Mouse (Mus musculus) heart, embryonic 16.5 days (tissue): ENCODE results near the gene Dnajb12. TPM values are rescaled to one million over a fixed set of nuclear protein-coding genes. Genes with fewer than 3 reads are reported as not detected.

Experiments used
- ATAC-seq: fragments of 200-750 bp; cut with Nextera tagmentation; replicated peaks from 2 replicates; pipeline ENCODE4 v1.8.0; 2017; ENCODE audit warnings: moderate number of reproducible peaks; ENCODE audit not compliant: insufficient read depth, low FRiP score; ENCODE audit errors: extremely low read depth
- H3K27ac ChIP-seq: fragments of 300-500 bp; sonication (generic); 2 replicates; pipeline ENCODE4 v1.5.1; 2014; ENCODE audit warnings: mild to moderate bottlenecking, low read length, control low read depth, moderate library complexity
- H3K27me3 ChIP-seq: fragments of 300-500 bp; sonication (generic); 2 replicates; pipeline ENCODE4 v1.6.1; 2014; ENCODE audit warnings: low read length, mixed read lengths; ENCODE audit not compliant: control insufficient read depth, insufficient read depth
- H3K36me3 ChIP-seq: fragments of 300-500 bp; sonication (generic); 2 replicates; pipeline ENCODE4 v1.6.1; 2014; ENCODE audit not compliant: control insufficient read depth, insufficient read depth
- H3K4me1 ChIP-seq: fragments of 300-500 bp; sonication (generic); 2 replicates; pipeline ENCODE4 v1.6.1; 2014; ENCODE audit warnings: low read length, mixed read lengths; ENCODE audit not compliant: control insufficient read depth, insufficient read depth
- H3K4me2 ChIP-seq: fragments of 300-500 bp; sonication (generic); 2 replicates; pipeline ENCODE4 v1.6.1; 2014; ENCODE audit warnings: low read depth, mild to moderate bottlenecking, control low read depth, low read length
- H3K4me3 ChIP-seq: fragments of 300-500 bp; sonication (generic); 2 replicates; pipeline ENCODE4 v1.5.1; 2014; ENCODE audit warnings: mild to moderate bottlenecking, control low read depth, low read length
- H3K9ac ChIP-seq: fragments of 300-500 bp; sonication (generic); 2 replicates; pipeline ENCODE4 v1.6.1; 2014; ENCODE audit warnings: low read length, control low read depth
- H3K9me3 ChIP-seq: fragments of 300-500 bp; sonication (generic); replicated peaks from 2 replicates; pipeline ENCODE4 v1.6.1; 2016; ENCODE audit warnings: low read length; ENCODE audit not compliant: control insufficient read depth
- WGBS: fragments of 180-500 bp; shearing (Covaris S2); extraction: QIAGEN DNeasy Blood & Tissue Kit; methylation state at CpG from one replicate; pipeline ENCODE4 v1.1.7; 2014; 5-methylcytosine and 5-hydroxymethylcytosine counted together
- polyA plus RNA-seq: library from polyadenylated mRNA; unstranded; fragments of >200 nt; fragmentation: Nextera tagmentation; extraction: Ambion mirVana; gene quantifications from 2 replicates; pipeline ENCODE4 v1.2.1, GENCODE M21; 2015

Gene Dnajb12
- polyA plus RNA-seq = 22.1 and 26.3 TPM in 2 replicates

GRCm38 (mm10) chr10:59879255-59880028 lies at the start of gene Dnajb12:
Gene Dnajb12, plus strand, starts transcription at chr10:59879556.
- Histone ChIP-seq H3K4me3 (peak within 1 kb of the TSS; percentile 70), H3K4me1 (peaks cover 10% of the 10 kb centered on the region), H3K36me3 (no peaks in the 10 kb centered on the region), H3K9ac (peak within 1 kb of the TSS; percentile 84), H3K4me2 (peak within 1 kb of the TSS; percentile 84), H3K9me3 (no peaks in the 10 kb centered on the region), H3K27me3 (no peaks in the 10 kb centered on the region), H3K27ac (peak within 1 kb of the TSS; percentile 98)
- ATAC-seq = peak; percentile 92
- under 1% methylated on average over 80 of the region's 80 CpGs for WGBS

GRCm38 (mm10) chr10:59829886-59830285 lies 49.5 kb upstream of the Dnajb12 start:
- H3K36me3 ChIP-seq = peaks cover 31% of the 10 kb centered on the region
- ATAC-seq = no peak
- no peaks in the 10 kb centered on the region for H3K27me3 ChIP-seq
- no peak overlapping the region for H3K9ac ChIP-seq
- no peak overlapping the region for H3K4me3 ChIP-seq
- no peak overlapping the region for H3K4me2 ChIP-seq
- 94% methylated on average over 6 of the region's 6 CpGs for WGBS
- H3K27ac ChIP-seq = no peak overlapping the region
- peaks cover 3% of the 10 kb centered on the region; the same call in 1 of the 2 replicates for H3K9me3 ChIP-seq
- H3K4me1 ChIP-seq = no peaks in the 10 kb centered on the region

- no peak for ATAC-seq
- H3K27ac ChIP-seq = no peak overlapping the region
- 50% methylated on average over 7 of the region's 7 CpGs for WGBS
These were observed 47.4 kb upstream of the Dnajb12 start for GRCm38 (mm10) chr10:59831950-59832349.

GRCm38 (mm10) chr10:59835301-59836155 lies 43.8 kb upstream of the Dnajb12 start:
- Histone ChIP-seq H3K9ac (no peak overlapping the region), H3K27me3 (no peaks in the 10 kb centered on the region), H3K9me3 (no peaks in the 10 kb centered on the region), H3K36me3 (peaks cover 7% of the 10 kb centered on the region; the same call in 1 of the 2 replicates), H3K4me2 (no peak overlapping the region), H3K4me3 (no peak overlapping the region), H3K27ac (no peak overlapping the region), H3K4me1 (no peaks in the 10 kb centered on the region)
- ATAC-seq = no peak
- 75% methylated on average over 14 of the region's 14 CpGs for WGBS

More at GRCm38 (mm10) chr10:59831950-59832349, 47.4 kb upstream of the Dnajb12 start:
- H3K36me3 ChIP-seq = peaks cover 31% of the 10 kb centered on the region
- no peaks in the 10 kb centered on the region for H3K27me3 ChIP-seq
- peaks cover 3% of the 10 kb centered on the region; the same call in 1 of the 2 replicates for H3K9me3 ChIP-seq
- H3K9ac ChIP-seq = no peak overlapping the region
- no peak overlapping the region for H3K4me3 ChIP-seq
- no peaks in the 10 kb centered on the region for H3K4me1 ChIP-seq
- no peak overlapping the region for H3K4me2 ChIP-seq

- Histone ChIP-seq H3K4me1 (no peaks in the 10 kb centered on the region), H3K9ac (no peak overlapping the region), H3K27me3 (no peaks in the 10 kb centered on the region), H3K9me3 (no peaks in the 10 kb centered on the region), H3K4me3 (no peak overlapping the region), H3K4me2 (no peak overlapping the region), H3K27ac (no peak overlapping the region), H3K36me3 (peaks cover 4% of the 10 kb centered on the region; the same call in 1 of the 2 replicates)
- no peak for ATAC-seq
- WGBS = 93% methylated on average over 5 of the region's 5 CpGs
These were observed 41.9 kb upstream of the Dnajb12 start for GRCm38 (mm10) chr10:59837490-59837889.

GRCm38 (mm10) chr10:59841434-59841833 lies 37.9 kb upstream of the Dnajb12 start:
- no peaks in the 10 kb centered on the region for H3K9me3 ChIP-seq
- ATAC-seq = no peak
- H3K4me3 ChIP-seq = no peak overlapping the region
- no peak overlapping the region for H3K4me2 ChIP-seq
- H3K9ac ChIP-seq = no peak overlapping the region
- H3K36me3 ChIP-seq = no peaks in the 10 kb centered on the region
- H3K27ac ChIP-seq = no peak overlapping the region
- no peaks in the 10 kb centered on the region for H3K27me3 ChIP-seq
- no peaks in the 10 kb centered on the region for H3K4me1 ChIP-seq
- WGBS = 92% methylated on average over 8 of the region's 8 CpGs

- no peak for ATAC-seq
- no peak overlapping the region for H3K4me2 ChIP-seq
- no peak overlapping the region for H3K4me3 ChIP-seq
- no peaks in the 10 kb centered on the region for H3K9me3 ChIP-seq
- no peaks in the 10 kb centered on the region for H3K27me3 ChIP-seq
- WGBS = 47% methylated on average over 5 of the region's 5 CpGs
- H3K9ac ChIP-seq = no peak overlapping the region
- no peak overlapping the region for H3K27ac ChIP-seq
- no peaks in the 10 kb centered on the region for H3K4me1 ChIP-seq
- no peaks in the 10 kb centered on the region for H3K36me3 ChIP-seq
These were observed 36.2 kb upstream of the Dnajb12 start for GRCm38 (mm10) chr10:59843125-59843524.

GRCm38 (mm10) chr10:59844686-59845085 lies 34.7 kb upstream of the Dnajb12 start:
- Histone ChIP-seq H3K27me3 (no peaks in the 10 kb centered on the region), H3K36me3 (no peaks in the 10 kb centered on the region), H3K9me3 (no peaks in the 10 kb centered on the region), H3K4me2 (no peak overlapping the region), H3K9ac (no peak overlapping the region), H3K4me1 (no peaks in the 10 kb centered on the region), H3K4me3 (no peak overlapping the region), H3K27ac (no peak overlapping the region)
- WGBS = 62% methylated on average over 9 of the region's 9 CpGs
- ATAC-seq = no peak

- Histone ChIP-seq H3K9ac (no peak overlapping the region), H3K4me3 (no peak overlapping the region), H3K27me3 (no peaks in the 10 kb centered on the region), H3K4me2 (no peak overlapping the region), H3K36me3 (no peaks in the 10 kb centered on the region), H3K9me3 (no peaks in the 10 kb centered on the region), H3K4me1 (no peaks in the 10 kb centered on the region), H3K27ac (no peak overlapping the region)
- 74% methylated on average over 6 of the region's 6 CpGs for WGBS
- ATAC-seq = no peak
These were observed 32.9 kb upstream of the Dnajb12 start for GRCm38 (mm10) chr10:59846416-59846815.
